Mouse (Mus musculus) heart, embryonic 13.5 days (tissue): ENCODE measurements at regions not wholly inside any gene's neighbourhood (a gene's known extent, or its start where the extent isn't known, plus 50 kb on each side); places are given as distances from the start of the nearest gene placed in this dataset.

Experiments
- ATAC-seq: fragments of 200-750 bp; cut with Nextera tagmentation; 2 replicates; pipeline ENCODE4 v1.8.0; 2017; ENCODE audit warnings: moderate TSS enrichment; ENCODE audit not compliant: insufficient number of reproducible peaks, low FRiP score, low TSS enrichment; ENCODE audit errors: extremely low read depth
- H3K27ac ChIP-seq: fragments of 300-500 bp; sonication (generic); replicated peaks from 2 replicates; pipeline ENCODE4 v1.5.1; 2015; ENCODE audit warnings: moderate library complexity, mild to moderate bottlenecking, inconsistent platforms
- H3K27me3 ChIP-seq: fragments of 300-500 bp; sonication (generic); replicated peaks from 2 replicates; pipeline ENCODE4 v1.6.1; 2015; ENCODE audit warnings: mild to moderate bottlenecking, inconsistent platforms
- H3K36me3 ChIP-seq: fragments of 300-500 bp; sonication (generic); 2 replicates; pipeline ENCODE4 v1.6.1; 2015; ENCODE audit warnings: mild to moderate bottlenecking, inconsistent platforms
- H3K4me1 ChIP-seq: fragments of 300-500 bp; sonication (generic); 2 replicates; pipeline ENCODE4 v1.6.1; 2015; ENCODE audit warnings: inconsistent platforms
- H3K4me2 ChIP-seq: fragments of 300-500 bp; sonication (generic); 2 replicates; pipeline ENCODE4 v1.6.1; 2015; ENCODE audit warnings: inconsistent platforms, mild to moderate bottlenecking, moderate library complexity
- H3K4me3 ChIP-seq: fragments of 300-500 bp; sonication (generic); 2 replicates; pipeline ENCODE4 v1.5.1; 2015; ENCODE audit warnings: moderate library complexity, mild to moderate bottlenecking, inconsistent platforms
- H3K9ac ChIP-seq: fragments of 300-500 bp; sonication (generic); 2 replicates; pipeline ENCODE4 v1.6.1; 2015; ENCODE audit warnings: inconsistent platforms, mild to moderate bottlenecking, moderate library complexity
- H3K9me3 ChIP-seq: fragments of 300-500 bp; sonication (generic); 2 replicates; pipeline ENCODE4 v1.6.1; 2016; ENCODE audit warnings: inconsistent platforms
- WGBS: fragments of 180-500 bp; shearing (Covaris S2); methylation state at CpG from one replicate; pipeline ENCODE4 v1.1.7; 2015; ENCODE audit warnings: mixed read lengths; 5-methylcytosine and 5-hydroxymethylcytosine counted together

GRCm38 (mm10) chr13:28596367-28596766 is 339.0 kb downstream of the Gm11361 start:
- no peak overlapping the region for H3K4me2 ChIP-seq
- peaks cover 4% of the 10 kb centered on the region; the same call in 1 of the 2 replicates for H3K9me3 ChIP-seq
- 82% methylated on average over 2 of the region's 2 CpGs for whole genome bisulfite sequencing
- peaks cover 4% of the 10 kb centered on the region; the same call in 1 of the 2 replicates for H3K36me3 ChIP-seq
- H3K9ac ChIP-seq, result no peak overlapping the region
- peaks cover 10% of the 10 kb centered on the region for H3K4me1 ChIP-seq
- H3K4me3 ChIP-seq, result no peak overlapping the region
- H3K27me3 ChIP-seq, result no peaks in the 10 kb centered on the region
- ATAC-seq, result no peak
- H3K27ac ChIP-seq, result no peak overlapping the region

GRCm38 (mm10) chr13:28592176-28592575 is 334.8 kb downstream of the Gm11361 start:
- Histone ChIP-seq H3K27me3 (no peaks in the 10 kb centered on the region), H3K4me2 (no peak overlapping the region), H3K9ac (no peak overlapping the region), H3K36me3 (peaks cover 4% of the 10 kb centered on the region; the same call in 1 of the 2 replicates), H3K4me3 (no peak overlapping the region), H3K4me1 (peaks cover 13% of the 10 kb centered on the region), H3K27ac (no peak overlapping the region), H3K9me3 (peaks cover 4% of the 10 kb centered on the region; the same call in 1 of the 2 replicates)
- ATAC-seq, result no peak
- WGBS, result 74% methylated on average over 1 of the region's 1 CpGs

GRCm38 (mm10) chr13:28587977-28588376 is 330.6 kb downstream of the Gm11361 start:
- no peak overlapping the region for H3K27ac ChIP-seq
- H3K4me1 ChIP-seq, result peaks cover 21% of the 10 kb centered on the region
- H3K27me3 ChIP-seq, result no peaks in the 10 kb centered on the region
- no peak overlapping the region for H3K4me2 ChIP-seq
- 18% methylated on average over 5 of the region's 5 CpGs for WGBS
- no peak overlapping the region for H3K9ac ChIP-seq
- ATAC-seq, result no peak
- H3K9me3 ChIP-seq, result no peaks in the 10 kb centered on the region
- no peaks in the 10 kb centered on the region for H3K36me3 ChIP-seq
- no peak overlapping the region for H3K4me3 ChIP-seq

- no peaks in the 10 kb centered on the region for H3K36me3 ChIP-seq
- no peak overlapping the region for H3K9ac ChIP-seq
- ATAC-seq, result no peak
- 84% methylated on average over 7 of the region's 7 CpGs for WGBS
- no peak overlapping the region for H3K27ac ChIP-seq
- no peaks in the 10 kb centered on the region for H3K27me3 ChIP-seq
- H3K4me2 ChIP-seq, result no peak overlapping the region
- H3K4me3 ChIP-seq, result no peak overlapping the region
- peaks cover 21% of the 10 kb centered on the region for H3K4me1 ChIP-seq
- H3K9me3 ChIP-seq, result no peaks in the 10 kb centered on the region
These were observed 329.4 kb downstream of the Gm11361 start for GRCm38 (mm10) chr13:28586693-28587092.

- Histone ChIP-seq H3K9me3 (no peaks in the 10 kb centered on the region), H3K4me2 (no peak overlapping the region), H3K4me1 (peaks cover 21% of the 10 kb centered on the region), H3K27ac (no peak overlapping the region), H3K27me3 (no peaks in the 10 kb centered on the region), H3K36me3 (no peaks in the 10 kb centered on the region), H3K9ac (no peak overlapping the region), H3K4me3 (no peak overlapping the region)
- 55% methylated on average over 2 of the region's 2 CpGs for WGBS
- ATAC-seq, result no peak
These were observed 328.8 kb downstream of the Gm11361 start for GRCm38 (mm10) chr13:28586140-28586539.

GRCm38 (mm10) chr13:28583617-28584016 is 326.3 kb downstream of the Gm11361 start:
- H3K27me3 ChIP-seq, result no peaks in the 10 kb centered on the region
- H3K9ac ChIP-seq, result no peak overlapping the region
- H3K4me3 ChIP-seq, result no peak overlapping the region
- 61% methylated on average over 5 of the region's 5 CpGs for WGBS
- no peak overlapping the region for H3K4me2 ChIP-seq
- no peaks in the 10 kb centered on the region for H3K9me3 ChIP-seq
- peaks cover 20% of the 10 kb centered on the region for H3K4me1 ChIP-seq
- H3K36me3 ChIP-seq, result no peaks in the 10 kb centered on the region
- ATAC-seq, result no peak
- H3K27ac ChIP-seq, result no peak overlapping the region

GRCm38 (mm10) chr13:28575202-28575851 is 318.0 kb downstream of the Gm11361 start:
- Histone ChIP-seq H3K27ac (no peak overlapping the region), H3K27me3 (no peaks in the 10 kb centered on the region), H3K36me3 (no peaks in the 10 kb centered on the region), H3K9ac (no peak overlapping the region), H3K4me3 (no peak overlapping the region), H3K9me3 (no peaks in the 10 kb centered on the region), H3K4me2 (no peak overlapping the region), H3K4me1 (peaks cover 12% of the 10 kb centered on the region)
- WGBS, result 20% methylated on average over 9 of the region's 9 CpGs
- no peak for ATAC-seq

GRCm38 (mm10) chr13:28573364-28573763 is 316.0 kb downstream of the Gm11361 start:
- 97% methylated on average over 1 of the region's 1 CpGs for WGBS
- Histone ChIP-seq H3K9ac (no peak overlapping the region), H3K4me1 (peaks cover 12% of the 10 kb centered on the region), H3K27me3 (no peaks in the 10 kb centered on the region), H3K36me3 (no peaks in the 10 kb centered on the region), H3K9me3 (no peaks in the 10 kb centered on the region), H3K4me3 (no peak overlapping the region), H3K27ac (no peak overlapping the region), H3K4me2 (no peak overlapping the region)
- no peak for ATAC-seq

GRCm38 (mm10) chr13:28572448-28572847 is 315.1 kb downstream of the Gm11361 start:
- Histone ChIP-seq H3K27me3 (no peaks in the 10 kb centered on the region), H3K9ac (no peak overlapping the region), H3K36me3 (no peaks in the 10 kb centered on the region), H3K4me3 (no peak overlapping the region), H3K4me2 (no peak overlapping the region), H3K9me3 (no peaks in the 10 kb centered on the region), H3K4me1 (peaks cover 12% of the 10 kb centered on the region), H3K27ac (no peak overlapping the region)
- WGBS, result 82% methylated on average over 1 of the region's 1 CpGs
- ATAC-seq, result no peak

GRCm38 (mm10) chr13:28571716-28572115 is 314.4 kb downstream of the Gm11361 start:
- Histone ChIP-seq H3K9ac (no peak overlapping the region), H3K4me3 (no peak overlapping the region), H3K36me3 (no peaks in the 10 kb centered on the region), H3K27ac (no peak overlapping the region), H3K4me1 (peaks cover 12% of the 10 kb centered on the region), H3K27me3 (no peaks in the 10 kb centered on the region), H3K9me3 (no peaks in the 10 kb centered on the region), H3K4me2 (no peak overlapping the region)
- WGBS, result 60% methylated on average over 5 of the region's 5 CpGs
- ATAC-seq, result no peak

- Histone ChIP-seq H3K9ac (no peak overlapping the region), H3K4me3 (no peak overlapping the region), H3K9me3 (0 out of 2 replicates have a peak, but pooled peaks cover 3% of the 10 kb centered on the region), H3K27me3 (no peaks in the 10 kb centered on the region), H3K27ac (no peak overlapping the region), H3K4me2 (no peak overlapping the region), H3K4me1 (no peaks in the 10 kb centered on the region), H3K36me3 (no peaks in the 10 kb centered on the region)
- no peak for ATAC-seq
- 68% methylated on average over 2 of the region's 2 CpGs for WGBS
These were observed 306.3 kb downstream of the Gm11361 start for GRCm38 (mm10) chr13:28563585-28563984.

- 0 out of 2 replicates have a peak, but pooled peaks cover 2% of the 10 kb centered on the region for H3K9me3 ChIP-seq
- no peak for ATAC-seq
- no peak overlapping the region for H3K27ac ChIP-seq
- no peaks in the 10 kb centered on the region for H3K36me3 ChIP-seq
- 62% methylated on average over 2 of the region's 2 CpGs for WGBS
- peaks cover 10% of the 10 kb centered on the region; the same call in 1 of the 2 replicates for H3K4me1 ChIP-seq
- H3K27me3 ChIP-seq, result no peaks in the 10 kb centered on the region
- H3K4me2 ChIP-seq, result no peak overlapping the region
- no peak overlapping the region for H3K4me3 ChIP-seq
- H3K9ac ChIP-seq, result no peak overlapping the region
These were observed 302.8 kb downstream of the Gm11361 start for GRCm38 (mm10) chr13:28560081-28560480.
